Mouse (Mus musculus) kidney, adult 2 months (tissue): Measurements from ENCODE around the gene Kidins220. TPM values are rescaled to one million over a fixed set of nuclear protein-coding genes. Genes with fewer than 3 reads are reported as not detected.

Experiments
- DNase-seq: peaks from one replicate; pipeline ENCODE4 v3.0.0; 2021
- H3K27ac ChIP-seq: fragments of 200-500 bp; 2 replicates; pipeline ENCODE4 v1.5.1; 2012; ENCODE audit warnings: low read depth, low read length, control low read depth, inconsistent platforms; ENCODE audit not compliant: insufficient read depth
- H3K27me3 ChIP-seq: fragments of 200-500 bp; replicated peaks from 2 replicates; pipeline ENCODE4 v1.6.1; 2012; ENCODE audit warnings: mild to moderate bottlenecking, moderate library complexity, low read length, inconsistent platforms; ENCODE audit not compliant: control insufficient read depth, insufficient read depth
- H3K36me3 ChIP-seq: fragments of 200-500 bp; 2 replicates; pipeline ENCODE4 v1.6.1; 2012; ENCODE audit warnings: mild to moderate bottlenecking, moderate library complexity, low read length, inconsistent platforms; ENCODE audit not compliant: control insufficient read depth, insufficient read depth
- H3K4me1 ChIP-seq: fragments of 200-500 bp; 2 replicates; pipeline ENCODE4 v1.6.1; 2011; ENCODE audit warnings: low read length; ENCODE audit not compliant: control insufficient read depth, insufficient read depth
- H3K4me3 ChIP-seq: fragments of 200-500 bp; 2 replicates; pipeline ENCODE4 v1.5.1; 2011; ENCODE audit warnings: mild to moderate bottlenecking, low read depth, low read length, control low read depth; ENCODE audit not compliant: insufficient read depth
- CTCF ChIP-seq: fragments of 200-500 bp; conservative IDR thresholded peaks from 2 replicates; pipeline ENCODE4 v1.5.1; 2011; ENCODE audit warnings: low read depth, mild to moderate bottlenecking, control low read depth, low read length, moderate library complexity, mixed read lengths; ENCODE audit not compliant: insufficient read depth, insufficient read length
- POLR2A ChIP-seq: fragments of 200-500 bp; IDR thresholded peaks from one replicate; pipeline ENCODE4 v1.6.1; 2011; ENCODE audit warnings: low read depth, low read length, control low read depth
- WGBS: fragments of 180-500 bp; shearing (Covaris S2); methylation state at CpG from one replicate; pipeline ENCODE4 v1.1.7; 2018; 5-methylcytosine and 5-hydroxymethylcytosine counted together
- polyA plus RNA-seq: library from polyadenylated mRNA; depleted of rRNA; stranded (reverse); fragments of >200 nt; gene quantifications from 2 replicates; pipeline ENCODE4 v1.2.3, GENCODE M21; 2012

The Kidins220 gene
- polyA plus RNA-seq, 1 experiment = 79.6 TPM

DNA sequence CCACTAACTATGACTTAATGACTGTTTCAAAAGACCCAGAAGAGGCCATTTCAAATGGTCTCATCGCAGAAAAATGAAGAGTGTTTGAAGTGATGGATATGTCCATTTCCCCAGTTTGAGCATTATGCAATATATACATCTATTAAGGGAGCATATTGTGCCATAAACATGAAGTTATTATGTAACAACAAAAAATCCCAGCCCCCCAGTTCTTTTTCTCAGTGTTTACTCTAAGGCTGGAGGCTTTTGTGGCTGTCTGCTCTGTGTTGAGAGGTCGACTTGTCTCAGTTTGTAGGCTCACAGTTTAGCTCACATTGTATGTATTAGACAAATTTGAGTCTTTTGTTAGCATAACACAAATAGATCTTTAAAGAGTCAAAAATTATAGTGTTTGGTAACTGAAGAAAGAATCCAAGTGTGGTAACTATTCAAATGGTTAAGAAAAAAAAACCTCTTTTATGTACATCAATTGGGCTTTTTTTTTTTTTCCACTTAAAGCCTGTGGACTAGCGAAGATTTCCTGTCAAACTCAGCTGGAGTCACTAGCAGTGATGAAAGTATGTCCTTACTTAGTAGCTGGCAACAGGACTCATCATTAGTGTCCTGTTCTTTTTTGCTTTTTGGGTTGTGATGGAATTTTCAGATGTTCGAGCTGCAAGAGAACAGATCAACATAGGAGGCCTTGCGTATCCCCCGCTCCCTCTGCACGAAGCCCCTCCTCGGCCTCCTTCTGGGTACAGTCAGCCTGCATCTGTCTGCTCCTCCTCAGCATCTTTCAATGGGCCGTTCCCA is 63.2 kb downstream of the Kidins220 start:
- Histone ChIP-seq H3K36me3 (peaks cover 6% of the 10 kb centered on the region), H3K4me1 (peaks cover 4% of the 10 kb centered on the region), H3K27me3 (no peaks in the 10 kb centered on the region), H3K27ac (no peak overlapping the region), H3K4me3 (no peak overlapping the region)
- TF ChIP-seq POLR2A = no peak
- TF ChIP-seq CTCF = no peak
- DNase-seq = no peak
- WGBS = 91% methylated on average over 9 of the region's 9 CpGs

- no peak overlapping the region for H3K4me3 ChIP-seq
- H3K27ac ChIP-seq = no peak overlapping the region
- no peak for TF ChIP-seq CTCF
- TF ChIP-seq POLR2A = no peak
- H3K4me1 ChIP-seq = no peaks in the 10 kb centered on the region
- H3K27me3 ChIP-seq = no peaks in the 10 kb centered on the region
- H3K36me3 ChIP-seq = peaks cover 4% of the 10 kb centered on the region
- no peak for DNase-seq
- WGBS = 68% methylated on average over 2 of the region's 2 CpGs
Observed at GRCm38 (mm10) chr12:25044056-25044455, 69.3 kb downstream of the Kidins220 start.

DNA sequence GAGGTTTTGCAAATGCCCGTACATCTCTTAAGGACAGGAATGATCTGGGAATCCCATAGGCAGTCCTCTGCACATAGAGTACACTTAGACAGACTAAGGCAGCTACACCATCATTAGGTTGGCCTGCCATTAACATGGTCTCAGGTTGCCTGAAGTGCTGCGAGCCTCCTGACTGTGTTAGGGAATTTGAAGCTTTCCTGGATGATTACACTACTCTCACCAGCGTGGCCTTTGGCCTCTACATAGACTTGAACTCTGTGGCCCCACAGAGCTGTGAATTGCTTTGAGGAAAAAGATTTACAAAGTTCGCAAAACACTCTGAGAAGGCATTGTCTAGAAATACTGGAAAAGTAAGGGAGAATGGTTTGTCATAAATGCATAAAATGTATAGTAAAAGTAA is 69.9 kb downstream of the Kidins220 start:
- WGBS = 55% methylated on average over 4 of the region's 4 CpGs
- Histone ChIP-seq H3K4me3 (no peak overlapping the region), H3K4me1 (no peaks in the 10 kb centered on the region), H3K27ac (no peak overlapping the region), H3K36me3 (peaks cover 4% of the 10 kb centered on the region), H3K27me3 (no peaks in the 10 kb centered on the region)
- no peak for TF ChIP-seq POLR2A
- no peak for TF ChIP-seq CTCF
- peak; percentile 14 for DNase-seq

GRCm38 (mm10) chr12:25049253-25049652 is 74.5 kb downstream of the Kidins220 start:
- no peak overlapping the region for H3K27ac ChIP-seq
- no peak for DNase-seq
- H3K4me3 ChIP-seq = no peak overlapping the region
- WGBS = 24% methylated on average over 5 of the region's 5 CpGs
- no peak for TF ChIP-seq POLR2A
- TF ChIP-seq CTCF = no peak
- H3K36me3 ChIP-seq = peaks cover 9% of the 10 kb centered on the region
- no peaks in the 10 kb centered on the region for H3K27me3 ChIP-seq
- no peaks in the 10 kb centered on the region for H3K4me1 ChIP-seq

- no peak overlapping the region for H3K27ac ChIP-seq
Observed at GRCm38 (mm10) chr12:25054511-25054910, 79.8 kb downstream of the Kidins220 start.

DNA sequence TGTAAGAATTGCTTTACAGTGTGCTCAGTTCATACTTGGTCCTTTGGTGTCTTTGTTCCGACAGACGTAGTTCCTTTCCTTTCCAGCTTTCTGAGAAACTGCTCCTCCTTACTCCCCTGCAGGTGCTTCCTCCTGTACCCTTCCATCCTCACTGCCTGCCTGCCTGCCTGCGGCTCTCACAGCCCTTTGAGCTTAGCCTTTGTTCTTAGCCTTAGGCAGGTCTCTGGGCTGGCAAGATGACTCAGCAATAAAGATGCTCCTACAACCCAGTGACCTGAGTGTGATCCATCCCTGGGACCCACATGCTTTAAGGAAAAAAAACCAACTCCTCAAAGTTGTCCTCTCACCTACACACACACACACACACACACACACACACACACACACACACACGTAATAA is 80.2 kb downstream of the Kidins220 start:
- no peaks in the 10 kb centered on the region for H3K27me3 ChIP-seq
- H3K4me1 ChIP-seq = no peaks in the 10 kb centered on the region
- WGBS = 56% methylated on average over 4 of the region's 4 CpGs
- peak; percentile 19 for DNase-seq
- no peak overlapping the region for H3K27ac ChIP-seq
- H3K4me3 ChIP-seq = no peak overlapping the region
- TF ChIP-seq CTCF (no peak), POLR2A (no peak)
- H3K36me3 ChIP-seq = peaks cover 17% of the 10 kb centered on the region

More at GRCm38 (mm10) chr12:25054511-25054910, 79.8 kb downstream of the Kidins220 start:
- H3K36me3 ChIP-seq = peaks cover 17% of the 10 kb centered on the region
- WGBS = 69% methylated on average over 7 of the region's 7 CpGs
- no peaks in the 10 kb centered on the region for H3K4me1 ChIP-seq
- DNase-seq = no peak
- H3K27me3 ChIP-seq = no peaks in the 10 kb centered on the region
- H3K4me3 ChIP-seq = no peak overlapping the region
- no peak for TF ChIP-seq CTCF
- no peak for TF ChIP-seq POLR2A

GRCm38 (mm10) chr12:25059487-25060200 is 84.9 kb downstream of the Kidins220 start:
- Histone ChIP-seq H3K4me1 (no peaks in the 10 kb centered on the region), H3K36me3 (peaks cover 8% of the 10 kb centered on the region), H3K27me3 (no peaks in the 10 kb centered on the region), H3K4me3 (no peak overlapping the region), H3K27ac (no peak overlapping the region)
- TF ChIP-seq POLR2A (no peak), CTCF (no peak)
- no peak for DNase-seq
- WGBS = 74% methylated on average over 9 of the region's 9 CpGs
